Mouse (Mus musculus): ENCODE data around the gene Il13. TPM values are rescaled to one million over a fixed set of nuclear protein-coding genes. Genes with fewer than 3 reads are reported as not detected.

The Il13 gene
- total RNA-seq (2021), result not detected
- long read RNA-seq, result 0 reads

DNA sequence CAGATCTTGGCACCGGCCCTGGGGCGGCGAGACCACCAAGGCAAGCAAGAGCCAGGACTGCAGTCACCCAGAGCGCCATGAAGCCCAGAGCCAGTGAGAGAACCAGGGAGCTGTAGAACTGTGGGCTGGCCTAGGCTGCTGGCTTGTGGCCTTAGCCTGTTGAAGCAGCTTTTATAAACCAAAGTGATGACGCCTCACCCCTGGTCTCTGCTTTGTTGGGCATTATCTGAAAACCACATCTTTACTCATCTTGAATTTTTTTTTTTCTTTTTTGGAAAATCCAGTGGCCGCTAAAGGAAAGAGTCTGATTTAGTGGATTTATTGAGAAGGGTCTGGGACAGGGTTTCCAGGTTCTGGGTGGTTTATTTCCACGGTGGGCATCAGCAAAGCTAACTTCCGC lies at the start of gene Il13:
Gene Il13 (minus strand): TSS at position 147 of the 400 bp plus-strand sequence.
- no peak for DNase-seq (ENCODE audit: low spot score in 2 of 2)

DNA sequence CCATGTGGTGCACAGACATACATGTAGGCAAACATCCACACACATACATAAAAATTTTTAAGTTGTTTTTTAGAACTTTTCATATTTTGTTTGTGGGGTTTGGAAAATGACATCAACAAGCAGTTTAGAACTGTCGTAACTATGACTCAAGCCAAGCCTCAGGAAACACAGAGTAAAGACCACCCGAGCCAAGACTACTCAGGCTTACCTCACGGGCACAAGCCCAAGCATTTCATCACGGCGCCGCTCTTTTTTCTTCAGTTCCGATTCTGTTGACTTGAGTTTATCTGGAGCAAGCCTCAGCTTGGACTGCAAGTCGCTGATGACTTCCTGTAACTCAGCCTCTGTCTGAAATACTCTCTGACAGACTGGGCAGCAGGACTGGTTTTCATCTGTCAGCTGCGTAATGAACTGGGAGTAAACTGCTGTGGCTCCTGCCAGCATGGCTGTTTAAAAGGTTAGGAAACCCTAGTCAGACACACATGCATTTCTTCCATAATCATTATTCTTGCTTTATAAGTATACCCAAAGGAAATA lies 48.6 kb upstream of the Il13 start:
- DNase-seq (ENCODE audit: low spot score in 2 of 2), result no peak

DNA sequence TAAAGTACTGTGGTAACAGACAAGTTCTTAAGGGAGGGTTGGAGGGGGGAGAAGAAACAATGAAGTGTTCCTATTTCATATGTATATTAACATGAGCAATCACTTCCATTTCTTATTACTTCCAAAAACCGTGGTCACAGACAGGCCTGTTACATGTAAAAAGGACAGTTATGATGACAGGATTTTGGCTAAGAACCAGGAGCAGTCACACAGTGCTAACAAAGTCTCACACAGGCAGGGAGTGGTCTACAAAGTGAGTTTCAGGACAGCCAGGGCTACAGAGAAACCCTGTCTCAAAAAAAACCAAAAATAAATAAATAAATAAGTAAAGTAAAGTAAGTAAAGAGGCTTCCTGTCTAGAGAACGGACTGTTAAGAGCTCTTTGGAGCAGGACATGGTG lies 47.7 kb upstream of the Il13 start:
- no peak for DNase-seq (ENCODE audit: low spot score in 2 of 2)

DNA sequence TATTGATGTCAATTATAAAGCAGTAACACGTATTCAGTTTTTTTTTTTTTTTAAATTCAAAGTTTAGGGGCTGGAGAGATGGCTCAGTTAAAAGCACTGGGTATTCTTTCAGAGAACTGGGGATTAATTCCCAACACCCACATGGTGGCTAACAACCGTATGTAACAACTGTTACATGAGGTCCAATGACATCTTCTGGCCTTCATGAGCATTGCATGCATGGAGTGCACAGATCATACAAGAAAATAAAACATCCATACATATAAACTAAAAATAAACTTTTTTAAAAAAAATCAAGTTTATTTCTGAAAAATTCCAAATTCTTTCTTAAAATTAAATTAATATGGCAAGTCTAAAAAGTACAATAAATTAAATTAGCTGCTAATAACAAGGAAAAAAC lies 47.2 kb upstream of the Il13 start:
- DNase-seq (ENCODE audit: low spot score in 2 of 2), result no peak

DNA sequence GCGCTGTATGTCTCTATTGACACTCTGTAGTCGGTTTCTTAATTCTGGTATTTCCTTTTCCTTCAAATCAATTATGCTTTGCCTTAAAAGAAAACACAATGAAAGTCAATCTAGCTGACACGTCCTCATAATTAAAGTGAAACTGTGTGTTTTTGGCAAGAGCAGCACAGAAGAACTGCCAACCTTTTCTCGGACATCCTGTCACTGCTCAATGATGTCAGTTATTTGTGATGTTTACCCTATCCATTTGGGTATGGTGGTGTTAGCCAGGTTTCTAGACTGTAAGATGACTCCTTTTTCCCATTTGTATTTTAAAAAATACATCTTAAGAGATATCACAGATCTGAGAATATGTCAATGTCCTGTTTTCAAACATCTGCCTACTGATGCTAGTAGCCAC lies 45.6 kb upstream of the Il13 start:
- DNase-seq (ENCODE audit: low spot score in 2 of 2), result no peak

DNA sequence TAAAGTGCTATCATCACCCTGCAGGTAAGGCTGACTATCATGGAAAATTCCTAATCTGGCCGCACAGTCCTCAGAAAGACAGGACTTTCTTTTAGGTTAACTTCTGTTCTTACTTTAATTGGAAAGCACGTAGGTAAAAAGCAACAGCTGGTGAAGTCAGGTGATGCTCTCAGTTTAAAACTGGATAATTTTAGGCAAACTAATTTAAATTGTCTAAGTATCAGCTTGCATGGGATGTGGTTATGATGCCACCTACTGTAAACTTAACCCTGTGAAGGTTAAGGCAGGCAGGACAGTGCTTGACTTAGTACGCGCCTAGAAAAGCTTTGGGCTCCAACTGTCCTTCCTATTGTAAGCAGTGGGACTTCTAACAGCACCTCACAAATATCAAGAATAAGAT lies 36.9 kb upstream of the Il13 start:
- no peak for DNase-seq (ENCODE audit: low spot score in 2 of 2)

DNA sequence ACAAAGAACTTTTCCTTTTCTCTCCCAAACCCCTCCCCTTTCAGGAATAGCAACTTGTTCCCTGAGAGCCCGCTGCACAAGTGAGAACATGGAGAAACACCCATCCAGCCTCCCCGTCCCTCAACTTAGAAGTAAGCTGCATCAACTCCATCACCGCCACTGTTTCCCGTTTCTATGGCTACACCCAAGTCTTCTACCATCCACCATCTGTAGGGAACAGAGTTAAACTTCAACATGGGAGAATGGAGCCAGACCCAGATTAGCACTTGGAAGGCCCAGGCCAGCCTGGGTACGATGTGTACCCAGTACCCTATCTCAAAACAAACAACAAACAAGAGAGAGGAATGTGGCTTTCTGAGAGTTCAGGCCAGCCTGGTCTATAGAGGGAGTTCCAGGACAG lies 29.6 kb upstream of the Il13 start:
- DNase-seq (ENCODE audit: low spot score in 2 of 2), result peak in 1 of 2 experiments; percentile 24

DNA sequence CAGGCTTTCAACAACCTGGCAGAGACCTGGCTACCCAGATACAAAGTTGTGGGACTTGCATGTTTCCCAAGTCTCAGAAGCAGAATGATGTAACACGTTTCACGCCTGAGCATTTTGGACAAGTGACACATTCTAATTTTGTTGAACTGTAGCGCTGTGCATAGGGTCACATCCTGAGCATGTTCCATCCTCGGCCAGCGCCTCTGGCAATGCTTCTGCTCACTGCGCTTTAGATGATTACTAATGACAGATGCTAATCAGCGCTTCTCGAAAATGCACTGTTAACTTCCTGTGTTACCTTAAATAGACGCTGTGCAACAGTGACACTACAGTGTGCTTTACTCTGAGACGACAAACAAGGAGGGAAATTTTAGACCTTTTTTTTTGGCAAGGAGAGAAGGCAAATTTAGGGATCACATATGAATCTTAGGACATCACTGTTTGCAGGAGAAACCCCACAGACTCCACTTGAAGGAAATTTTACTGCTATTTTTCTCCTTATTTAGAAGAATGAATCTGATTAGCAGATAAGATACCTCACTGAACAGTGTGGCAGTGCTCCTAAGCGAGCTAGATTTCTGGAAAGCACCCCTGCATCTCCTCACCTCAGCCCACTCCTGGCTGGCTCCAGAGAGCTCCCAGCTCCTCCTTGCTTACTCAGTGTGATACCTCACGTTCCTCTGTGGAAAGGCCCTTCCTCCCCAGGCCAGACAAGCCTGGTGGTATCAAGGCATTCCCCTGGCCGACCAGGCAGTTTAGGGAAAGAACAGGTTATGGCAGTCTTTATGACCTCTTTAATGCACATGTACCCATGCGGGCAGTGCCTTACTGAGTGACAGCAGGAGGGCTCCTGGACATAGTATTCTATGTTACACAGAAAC lies 28.5 kb upstream of the Il13 start:
- peak in 1 of 2 experiments; percentile 15 for DNase-seq (ENCODE audit: low spot score in 2 of 2)

DNA sequence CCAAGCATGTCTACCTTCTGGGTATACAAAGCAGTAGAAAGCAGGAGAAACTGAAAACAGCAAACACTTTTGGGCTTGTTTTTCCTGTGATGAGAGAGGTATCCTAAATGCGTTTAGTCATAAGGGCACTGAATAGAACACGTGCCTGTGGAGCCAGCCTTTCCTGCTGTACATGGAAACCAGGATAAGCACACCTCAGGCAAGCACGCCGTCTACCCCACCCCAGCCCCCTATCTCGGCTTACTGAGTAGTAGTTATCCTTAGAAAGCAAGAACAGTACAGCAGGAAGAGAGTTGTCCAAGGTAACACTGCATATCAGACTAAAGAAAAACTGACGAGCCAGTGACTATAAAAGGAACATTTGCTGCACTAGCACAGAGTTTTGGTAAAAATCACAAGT lies 23.3 kb upstream of the Il13 start:
- no peak for DNase-seq (ENCODE audit: low spot score in 2 of 2)

DNA sequence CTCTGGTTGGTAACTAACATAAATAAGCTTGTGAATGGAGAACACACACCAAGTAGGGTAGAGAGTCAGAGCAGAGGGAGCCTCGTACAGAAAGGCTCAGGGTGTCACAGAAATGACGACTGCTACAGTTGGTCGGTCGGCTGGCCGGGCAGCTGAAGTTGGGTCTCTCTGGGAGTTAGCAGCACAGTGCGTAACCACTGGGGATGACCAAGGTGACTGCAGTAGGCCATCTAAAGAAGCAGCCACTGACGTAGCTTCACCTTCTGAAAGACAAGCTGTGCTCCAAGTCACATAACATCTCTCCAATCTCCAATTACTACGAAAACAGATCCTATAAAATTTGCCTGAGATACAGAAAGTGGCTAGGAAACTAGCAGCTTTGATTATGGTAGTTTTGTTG lies 22.9 kb upstream of the Il13 start:
- DNase-seq (ENCODE audit: low spot score in 2 of 2), result no peak

DNA sequence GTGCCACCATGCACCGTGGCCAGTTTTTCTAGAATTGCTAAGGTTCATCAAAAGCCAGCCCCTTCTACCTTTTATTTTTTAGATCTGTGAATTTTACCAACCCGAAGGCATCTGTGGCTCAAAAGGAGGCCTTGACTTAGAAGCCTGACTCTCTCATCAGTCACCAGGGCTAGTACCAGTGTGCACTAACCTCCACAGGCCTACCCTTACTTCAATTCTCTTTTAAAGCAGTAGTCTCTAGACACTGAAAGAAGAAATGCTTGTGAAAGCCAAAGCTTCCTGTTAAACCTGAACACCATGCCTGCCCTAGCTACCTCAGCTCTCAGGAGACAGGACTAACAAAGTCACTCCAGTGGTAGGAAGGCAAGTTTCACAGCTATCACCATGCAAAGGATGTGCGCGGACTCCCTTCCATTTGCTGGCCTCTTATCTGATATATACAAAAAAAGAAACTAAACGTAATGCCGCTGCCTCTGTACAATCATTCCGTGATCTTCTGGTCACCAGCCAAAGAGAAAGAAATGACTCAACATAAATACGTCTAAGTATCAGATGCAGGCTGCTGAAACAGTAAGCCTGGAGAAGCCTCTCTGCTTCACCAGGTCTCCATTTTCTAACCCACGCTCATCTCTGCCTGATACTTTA lies 22.2 kb upstream of the Il13 start:
- no peak for DNase-seq (ENCODE audit: low spot score in 2 of 2)

DNA sequence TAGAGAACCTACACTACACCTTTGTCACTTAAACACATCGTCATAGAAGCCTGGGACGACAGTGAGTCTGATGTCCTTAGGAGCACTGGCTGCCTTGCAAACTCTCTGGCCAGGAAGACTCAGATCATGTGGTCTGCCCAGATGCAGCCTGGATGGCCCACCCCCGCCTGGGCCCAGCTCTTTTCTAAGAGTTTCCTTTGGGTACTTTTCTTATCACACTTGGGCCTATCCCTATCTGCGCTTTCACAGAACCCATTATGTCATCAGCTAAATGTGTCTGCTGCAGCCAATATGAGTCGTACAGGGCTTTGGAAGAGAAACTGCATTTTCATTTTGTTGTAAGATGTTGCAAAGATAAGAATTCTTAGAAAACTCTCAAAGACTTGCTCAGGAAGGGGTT lies 20.5 kb upstream of the Il13 start:
- DNase-seq (ENCODE audit: low spot score in 2 of 2), result no peak

DNA sequence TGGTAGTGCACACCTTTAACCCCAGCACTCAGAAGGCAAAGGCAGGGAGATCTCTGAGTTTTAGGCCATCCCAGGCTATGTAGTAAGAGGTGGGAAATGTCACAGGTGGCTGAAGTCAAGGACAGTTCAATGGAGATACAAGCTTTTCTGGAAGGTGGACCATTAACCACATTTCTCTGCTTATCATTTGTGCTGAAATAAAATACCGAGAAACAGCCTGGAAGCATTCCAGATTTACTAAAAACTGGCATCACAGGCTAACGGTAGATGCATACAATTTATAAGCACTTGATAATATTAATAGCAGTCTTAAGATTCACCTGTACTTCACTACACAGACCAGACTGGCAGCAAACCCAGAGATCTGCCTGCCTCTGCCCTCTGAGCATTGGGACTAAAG lies 17.9 kb upstream of the Il13 start:
- no peak for DNase-seq (ENCODE audit: low spot score in 2 of 2)

DNA sequence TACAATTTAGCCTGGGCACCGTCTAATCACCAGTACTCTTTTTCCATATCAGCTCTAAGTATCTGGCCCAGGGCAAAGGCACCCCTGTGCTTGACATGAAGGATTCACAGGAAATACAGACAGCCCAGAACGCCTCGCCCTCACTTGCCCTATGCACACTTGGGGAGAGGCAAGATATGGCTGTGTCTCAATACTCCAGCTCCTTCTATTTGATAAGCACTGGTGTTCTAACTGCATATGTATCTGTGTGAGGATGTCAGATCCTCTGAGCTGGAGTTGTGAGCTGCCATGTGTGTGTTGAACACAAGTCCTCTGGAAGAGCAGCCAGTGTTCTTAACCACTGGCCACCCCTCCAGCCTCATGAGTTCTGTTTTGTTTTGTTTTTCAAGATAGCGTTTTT lies 16.9 kb upstream of the Il13 start:
- DNase-seq (ENCODE audit: low spot score in 2 of 2), result no peak

DNA sequence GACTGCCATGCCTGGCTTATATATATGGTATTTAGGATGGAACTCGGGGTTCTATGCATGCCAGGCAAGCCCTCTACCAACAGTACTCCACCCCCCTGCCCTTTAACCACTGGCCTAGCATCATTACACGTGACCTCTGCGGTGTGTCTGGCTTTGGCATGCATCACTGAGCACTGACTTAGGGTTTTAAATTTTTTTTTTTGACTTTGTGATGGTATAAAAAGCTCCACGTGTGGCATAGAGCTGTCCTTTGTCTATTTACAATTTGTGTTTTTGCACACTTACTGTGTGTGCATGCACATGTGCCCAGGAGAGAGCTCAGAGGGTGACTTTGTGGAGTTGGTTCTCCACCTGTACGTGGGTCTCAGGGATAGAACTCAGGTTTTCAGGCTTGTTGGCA lies 9.5 kb upstream of the Il13 start:
- DNase-seq (ENCODE audit: low spot score in 2 of 2), result no peak

DNA sequence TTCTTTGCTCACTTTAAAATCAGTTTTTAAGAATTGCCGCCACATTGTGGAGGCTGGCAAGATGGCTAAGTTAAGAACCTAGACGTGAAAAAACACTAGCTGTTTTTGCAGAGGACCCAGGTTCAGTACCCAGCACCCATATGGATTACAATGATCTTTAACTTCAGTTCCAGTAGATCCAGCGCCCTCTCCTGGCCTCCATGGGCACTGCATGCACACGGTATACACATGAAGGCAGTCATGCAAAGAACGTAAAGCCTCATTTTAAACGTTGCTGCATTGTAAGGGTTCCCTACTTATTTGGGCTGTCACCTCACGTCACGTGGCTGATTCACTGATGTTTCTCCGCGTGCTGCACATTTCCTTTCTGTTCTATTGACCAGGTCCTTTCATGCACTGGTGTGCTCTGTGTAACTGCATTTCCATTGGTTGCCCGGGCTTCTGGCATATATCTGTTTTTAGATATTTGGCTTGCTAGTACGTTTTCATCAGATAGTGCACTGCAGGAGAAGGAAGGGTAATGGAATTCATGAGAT lies 8.3 kb upstream of the Il13 start:
- DNase-seq (ENCODE audit: low spot score in 2 of 2), result no peak

DNA sequence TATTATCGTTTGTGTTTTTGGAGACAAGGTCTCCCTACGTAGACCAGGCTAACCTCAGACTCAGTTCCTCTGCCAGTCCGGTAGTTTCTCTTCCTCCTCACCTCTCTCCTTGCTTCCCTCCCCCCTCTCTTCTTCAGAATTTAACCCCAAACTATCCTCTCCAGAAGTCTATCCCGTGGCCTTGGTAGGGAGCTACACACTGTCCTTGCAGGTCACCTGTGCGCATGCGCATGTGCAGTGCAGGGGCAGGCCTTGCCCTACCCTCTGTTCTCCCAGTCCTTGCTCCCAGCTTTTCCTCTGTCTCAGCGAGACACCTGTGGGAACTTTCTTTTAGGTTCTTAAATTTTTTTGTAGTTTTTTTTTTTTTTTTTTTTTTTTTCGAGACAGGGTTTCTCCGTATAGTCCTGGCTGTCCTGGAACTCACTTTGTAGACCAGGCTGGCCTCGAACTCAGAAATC lies 3.3 kb upstream of the Il13 start:
- DNase-seq (ENCODE audit: low spot score in 2 of 2), result no peak

DNA sequence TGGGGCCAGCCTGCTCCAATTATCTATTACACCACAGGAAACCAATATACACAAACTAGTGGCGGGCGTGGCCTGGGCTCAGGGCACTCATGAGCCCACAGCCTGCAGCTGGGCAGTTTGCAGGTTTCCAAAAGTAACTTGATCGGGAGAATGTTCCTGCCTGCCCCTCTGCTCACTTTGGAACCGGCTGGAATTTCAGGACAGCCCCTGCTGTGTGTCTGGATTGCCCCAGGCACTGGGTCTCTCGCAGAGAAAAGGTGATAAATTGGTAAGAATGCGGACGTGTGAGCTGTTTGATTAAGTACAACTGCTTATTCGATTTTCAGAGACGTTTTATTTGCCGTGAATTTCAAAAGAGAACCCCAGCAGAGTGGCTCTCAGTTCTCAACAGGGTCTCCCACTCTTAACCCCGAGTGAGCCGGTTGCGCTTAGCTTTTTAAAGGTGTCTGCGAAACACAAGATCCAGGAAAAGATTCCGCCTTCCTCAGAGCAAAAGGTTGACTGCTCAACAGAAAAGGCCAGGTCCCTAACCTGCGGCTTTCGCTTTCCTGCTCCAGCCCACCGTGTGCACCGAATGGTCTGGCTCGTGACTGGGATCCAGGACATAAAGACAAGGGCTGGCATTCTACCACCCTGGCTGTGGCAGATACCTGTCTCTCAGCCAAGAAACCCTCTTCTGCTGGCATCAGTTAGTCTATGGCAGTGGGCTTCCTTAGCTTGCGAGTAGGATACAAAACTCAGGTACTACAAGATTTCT lies 2.7 kb upstream of the Il13 start:
- DNase-seq (ENCODE audit: low spot score in 2 of 2), result no peak

DNA sequence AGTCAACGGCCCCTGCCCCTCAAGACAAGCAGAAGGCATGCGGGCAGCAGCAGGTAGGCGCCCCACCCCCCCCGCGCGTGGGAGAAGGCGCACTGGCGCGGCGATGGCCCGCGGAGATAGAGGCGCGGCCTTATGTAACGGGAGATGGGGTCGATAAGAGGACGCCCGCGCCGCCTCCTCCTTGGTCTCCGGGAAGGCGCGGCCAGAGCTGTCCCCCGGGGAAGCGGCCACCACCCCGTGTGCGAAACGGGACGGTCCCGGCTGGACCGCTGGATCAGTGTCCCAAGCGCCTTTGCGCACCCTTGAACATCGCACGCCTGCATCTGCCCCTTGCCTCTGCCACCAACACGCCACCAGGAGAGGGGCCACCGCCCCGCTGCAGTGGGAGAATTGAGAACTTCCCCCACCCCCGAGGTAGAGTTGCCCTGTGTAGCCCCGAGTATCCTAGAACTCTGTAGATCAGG lies 1.7 kb upstream of the Il13 start:
- no peak for DNase-seq (ENCODE audit: low spot score in 2 of 2)

DNA sequence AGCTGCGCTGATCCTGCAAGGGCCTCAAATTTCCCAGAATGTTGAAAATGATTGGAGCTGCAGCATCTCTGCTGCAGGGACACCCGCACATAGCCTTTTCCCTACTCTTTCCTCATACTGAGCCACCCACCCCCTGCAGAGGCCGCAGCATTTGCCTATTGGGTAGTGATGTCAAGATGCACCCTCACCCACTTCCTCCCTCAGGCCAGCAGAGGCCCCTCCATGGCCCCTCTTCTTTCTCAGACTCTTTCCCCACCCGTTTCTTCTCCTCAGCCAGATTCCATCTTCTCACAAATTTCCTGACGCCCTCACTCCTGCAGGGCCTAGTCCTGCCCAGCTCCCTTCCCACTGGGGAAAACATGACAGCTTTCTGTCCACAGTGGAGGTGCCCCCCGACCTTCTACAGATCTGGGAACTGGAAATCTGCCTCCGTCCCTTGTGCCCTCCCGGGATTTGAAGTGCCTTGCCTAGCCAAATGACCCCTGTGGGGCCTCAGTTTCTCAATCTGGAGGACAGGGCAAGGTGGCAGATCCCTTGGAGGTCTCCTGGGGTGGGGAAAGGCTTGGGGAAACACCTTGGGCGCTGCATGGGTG lies 1.2 kb upstream of the Il13 start:
- no peak for DNase-seq (ENCODE audit: low spot score in 2 of 2)

DNA sequence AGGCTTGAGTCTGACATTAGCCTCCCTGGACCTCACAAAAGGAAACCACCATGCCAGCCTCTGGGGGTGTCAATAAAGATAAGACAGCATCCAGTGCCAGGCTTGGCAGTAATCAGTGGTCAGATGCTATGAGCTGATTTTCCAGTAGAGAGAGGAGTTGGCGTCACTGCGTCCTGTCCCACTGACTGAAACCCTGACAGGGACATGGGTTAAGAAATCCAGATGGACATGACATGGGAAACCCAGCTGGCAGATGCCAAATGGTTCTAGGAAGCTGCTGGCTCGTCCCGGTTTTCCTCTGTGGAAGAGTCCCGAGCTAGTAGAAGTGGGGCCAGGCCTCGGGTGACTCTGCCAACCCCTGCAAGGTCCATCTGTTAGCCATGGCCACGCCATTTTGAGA lies 858 bp downstream of the Il13 start:
- no peak for DNase-seq (ENCODE audit: low spot score in 2 of 2)
